14 mouse cellular contexts compared by ENCODE assay signal in genomic region chr5:147812255-147813040, GRCm38 (mm10). TPM values are rescaled to one million over a fixed set of nuclear protein-coding genes. Genes with fewer than 3 reads are reported as not detected.
A peak's percentile ranks its signal among the peaks of the same experiment; 100 is the strongest.
DNase-seq lines count a peak whose midpoint lies in the region; ATAC-seq and TF ChIP-seq lines count a peak whose summit lies in the region.
"Had no signal": no experiment of that assay in that cellular context is flagged by ENCODE, and none has a peak within 500 bp of the region (broad histone marks: within the 10 kb centered on the region; RNA-seq: fewer than 3 reads in every experiment).

No protein-coding gene starts in this region.

- peaks cover 3% of the 10 kb centered on the region; the same call in 1 of the 2 replicates for H3K4me1 ChIP-seq in heart, adult 2 months (ENCODE audit: control insufficient read depth, insufficient read depth, low read length)
- no peaks in the 10 kb centered on the region for H3K4me1 ChIP-seq in heart, embryonic 12.5 days (replicated peaks)
- H3K4me1 ChIP-seq in stomach, postnatal 0 days (replicated peaks; ENCODE audit: control insufficient read depth, insufficient read depth): no peaks in the 10 kb centered on the region
- H3K4me1 ChIP-seq: limb, embryonic 13.5 days had no signal

- H3K79me2 ChIP-seq in heart, adult 2 months (replicated peaks; ENCODE audit: control insufficient read depth, insufficient read depth, low read length): no peaks in the 10 kb centered on the region

- peak; percentile 39 to 40 for DNase-seq in heart, adult 2 months
- DNase-seq in lung, postnatal 10 days: peak; percentile 41
- no peak for DNase-seq in lung, adult 18-20 months
- DNase-seq in gastrocnemius, postnatal 36 days: peak; percentile 37 to 47
- DNase-seq in stomach, postnatal 0 days (ENCODE audit: low spot score): no peak
- no peak for DNase-seq in cerebellum, adult 9-11 months
- no peak for DNase-seq in spleen, postnatal 36 days (ENCODE audit: low spot score in 2 of 2)
- DNase-seq: cerebellum, postnatal 10 days; lung, embryonic 14.5 days; thymus, adult 18-20 months had no signal

- no peak for TF ChIP-seq CTCF in heart, adult 2 months (IDR thresholded peaks at IDR 0.05)
- no peak for TF ChIP-seq CTCF in stomach, postnatal 0 days (IDR thresholded peaks at IDR 0.05; ENCODE audit: low read depth)

- ATAC-seq in heart, embryonic 12.5 days (ENCODE audit: insufficient number of reproducible peaks, low FRiP score): no peak
- peak; percentile 38; the same call in 1 of the 2 replicates for ATAC-seq in stomach, postnatal 0 days (ENCODE audit: low FRiP score, low TSS enrichment)
- ATAC-seq: CD4-positive, CD25-positive, alpha-beta regulatory T cell, adult 4 months had no signal

- TF ChIP-seq POLR2A in heart, adult 2 months (IDR thresholded peaks at IDR 0.05; ENCODE audit: insufficient read depth, low read depth, low read length): no peak

- intact Hi-C loops in heart, adult 2 months (cut with DNase I): no loop called here
- intact Hi-C loops in gastrocnemius, postnatal 36 days (cut with DNase I): no loop called here

- peaks cover 15% of the 10 kb centered on the region for H3K9me3 ChIP-seq in heart, embryonic 12.5 days (replicated peaks)
- H3K9me3 ChIP-seq in stomach, postnatal 0 days (ENCODE audit: control insufficient read depth, low read length): no peaks in the 10 kb centered on the region
- H3K9me3 ChIP-seq: limb, embryonic 13.5 days had no signal

- no peak for TF ChIP-seq EP300 in heart, adult 2 months (IDR thresholded peaks at IDR 0.05; ENCODE audit: insufficient read depth, low read depth, low read length)
- no peak for TF ChIP-seq EP300 in stomach, postnatal 0 days (optimal IDR thresholded peaks at IDR 0.05)

- H3K36me3 ChIP-seq in heart, adult 2 months (ENCODE audit: control insufficient read depth, insufficient read depth, low read length): no peaks in the 10 kb centered on the region
- no peaks in the 10 kb centered on the region for H3K36me3 ChIP-seq in heart, embryonic 12.5 days
- H3K36me3 ChIP-seq in stomach, postnatal 0 days (ENCODE audit: control insufficient read depth, insufficient read depth, low read length): no peaks in the 10 kb centered on the region
- H3K36me3 ChIP-seq: limb, embryonic 13.5 days had no signal

- WGBS in heart, adult 2 months: 45% methylated on average over 13 of the region's 13 CpGs
- WGBS in heart, embryonic 12.5 days: 71% methylated on average over 13 of the region's 13 CpGs
- 55% methylated on average over 13 of the region's 13 CpGs for whole genome bisulfite sequencing in stomach, postnatal 0 days

- no peaks in the 10 kb centered on the region for H3K27me3 ChIP-seq in heart, adult 2 months (ENCODE audit: control insufficient read depth, insufficient read depth, low read length)
- no peaks in the 10 kb centered on the region for H3K27me3 ChIP-seq in heart, embryonic 12.5 days (replicated peaks)
- no peaks in the 10 kb centered on the region for H3K27me3 ChIP-seq in stomach, postnatal 0 days (ENCODE audit: control insufficient read depth, insufficient read depth, low read length)
- H3K27me3 ChIP-seq: limb, embryonic 13.5 days had no signal

- H3K4me3 ChIP-seq in heart, adult 2 months: no peak overlapping the region
- no peak overlapping the region for H3K4me3 ChIP-seq in heart, embryonic 12.5 days
- H3K4me3 ChIP-seq in stomach, postnatal 0 days (ENCODE audit: low read depth, low read length): no peak overlapping the region
- H3K4me3 ChIP-seq: limb, embryonic 13.5 days had no signal

- no peak overlapping the region for H3K9ac ChIP-seq in heart, adult 2 months (ENCODE audit: low read depth, low read length)
- no peak overlapping the region for H3K9ac ChIP-seq in heart, embryonic 12.5 days
- H3K9ac ChIP-seq in stomach, postnatal 0 days (ENCODE audit: low read length): no peak overlapping the region
- H3K9ac ChIP-seq: limb, embryonic 13.5 days; lung, embryonic 14.5 days had no signal

- no peak overlapping the region; the same call in 1 of the 2 replicates for H3K27ac ChIP-seq in heart, adult 2 months
- no peak overlapping the region for H3K27ac ChIP-seq in heart, embryonic 12.5 days (ENCODE audit: poor library complexity, severe bottlenecking)
- H3K27ac ChIP-seq in stomach, postnatal 0 days (replicated peaks): peak overlapping the region; percentile 30; the same call in 1 of the 2 replicates
- H3K27ac ChIP-seq: limb, embryonic 13.5 days had no signal

- no peak overlapping the region for H3K4me2 ChIP-seq in heart, embryonic 12.5 days
- H3K4me2 ChIP-seq in stomach, postnatal 0 days (replicated peaks; ENCODE audit: low read depth): no peak overlapping the region
- H3K4me2 ChIP-seq: limb, embryonic 13.5 days; lung, embryonic 14.5 days; midbrain, embryonic 11.5 days had no signal

RNA-seq across cellular contexts. Expression of gene Pomp, which starts 47.8 kb away (rescaled TPM):
- total RNA-seq in heart, adult 2 months (2021): 100 to 1,000 TPM; 137 to 176 TPM
- 86.5 and 118 TPM in 2 replicates for polyA plus RNA-seq in heart, adult 2 months (2012; rRNA removed)
- polyA plus RNA-seq in heart, embryonic 12.5 days (2016; fragmentation: Nextera tagmentation; extraction: Ambion mirVana): 348 and 392 TPM in 2 replicates
- 100 to 1,000 TPM; 130 to 131 TPM for total RNA-seq in gastrocnemius, postnatal 36 days (2021)
- polyA plus RNA-seq in stomach, postnatal 0 days (2015; fragmentation: Nextera tagmentation; extraction: Ambion mirVana): 419 and 427 TPM in 2 replicates

Comparison
In these comparisons a context has a peak if more than half of its experiments do, and no peak if none do; other contexts are left out.
1. DNase-seq: peak in heart, adult 2 months (2 of 2), lung, postnatal 10 days (single experiment) and gastrocnemius, postnatal 36 days (2 of 2); none in lung, adult 18-20 months (0 of 2), stomach, postnatal 0 days (single experiment), cerebellum, adult 9-11 months (single experiment) and spleen, postnatal 36 days (0 of 2).